ENCODE assay signal across 11 mouse cellular contexts in genomic region chr12:16008261-16008660, GRCm38 (mm10).
A peak's percentile ranks its signal among the peaks of the same experiment; 100 is the strongest.
DNase-seq lines count a peak whose midpoint lies in the region; ATAC-seq and TF ChIP-seq lines count a peak whose summit lies in the region.
"Had no signal": no experiment of that assay in that cellular context is flagged by ENCODE, and none has a peak within 500 bp of the region (broad histone marks: within the 10 kb centered on the region; RNA-seq: fewer than 3 reads in every experiment).

No protein-coding gene starts in this region.

- ATAC-seq in forebrain, postnatal 0 days = no peak

- no peak overlapping the region for H3K9ac ChIP-seq in MEL (ENCODE audit: control insufficient read depth, low read depth, low read length, poor library complexity, severe bottlenecking)
- no peak overlapping the region for H3K9ac ChIP-seq in forebrain, postnatal 0 days
- H3K9ac ChIP-seq: forebrain, embryonic 15.5 days; hindbrain, embryonic 14.5 days had no signal

- H3K4me2 ChIP-seq in forebrain, postnatal 0 days (ENCODE audit: low read depth) = no peak overlapping the region
- H3K4me2 ChIP-seq: forebrain, embryonic 15.5 days; hindbrain, embryonic 14.5 days had no signal

- TF ChIP-seq CTCF in left cerebral cortex, adult 2 months (IDR thresholded peaks at IDR 0.05) = no peak
- TF ChIP-seq CTCF in MEL (IDR thresholded peaks at IDR 0.05 in 2 of 3, conservative IDR thresholded peaks at IDR 0.05 in 1 of 3; ENCODE audit: control insufficient read depth in 1 of 3, insufficient read depth in 1 of 3, low read depth in 2 of 3, low read length in 3 of 3, poor library complexity in 1 of 3, severe bottlenecking in 1 of 3) = no peak
- TF ChIP-seq CTCF in forebrain, postnatal 0 days (IDR thresholded peaks at IDR 0.05; ENCODE audit: low read depth) = no peak

- no peaks in the 10 kb centered on the region for H3K27me3 ChIP-seq in MEL (ENCODE audit: control insufficient read depth in 1 of 2, insufficient read depth in 2 of 2, low read length in 2 of 2)
- H3K27me3 ChIP-seq in forebrain, postnatal 0 days (ENCODE audit: insufficient read depth, low read length) = no peaks in the 10 kb centered on the region
- H3K27me3 ChIP-seq in midbrain, embryonic 10.5 days (ENCODE audit: low read depth, poor library complexity, severe bottlenecking) = no peaks in the 10 kb centered on the region
- H3K27me3 ChIP-seq: forebrain, embryonic 15.5 days had no signal

- no peak; the same call in 1 of the 2 replicates for TF ChIP-seq RAD21 in MEL (IDR thresholded peaks at IDR 0.05; ENCODE audit: low read depth, low read length)

- peaks cover 0 to 22% of the 10 kb centered on the region in 2 experiments; a peak in 2 of 4 replicates for H3K36me3 ChIP-seq in MEL (ENCODE audit: control insufficient read depth in 1 of 2, insufficient read depth in 2 of 2, low read length in 2 of 2)
- H3K36me3 ChIP-seq in forebrain, postnatal 0 days (ENCODE audit: insufficient read depth) = no peaks in the 10 kb centered on the region
- no peaks in the 10 kb centered on the region for H3K36me3 ChIP-seq in midbrain, embryonic 10.5 days
- H3K36me3 ChIP-seq: embryonic facial prominence, embryonic 10.5 days; forebrain, embryonic 15.5 days had no signal

- H3K9me3 ChIP-seq in MEL (replicated peaks; ENCODE audit: insufficient read depth, low read length) = no peaks in the 10 kb centered on the region
- H3K9me3 ChIP-seq in forebrain, postnatal 0 days (ENCODE audit: low read length) = no peaks in the 10 kb centered on the region
- H3K9me3 ChIP-seq in midbrain, embryonic 10.5 days (replicated peaks) = no peaks in the 10 kb centered on the region
- H3K9me3 ChIP-seq: embryonic facial prominence, embryonic 10.5 days; forebrain, embryonic 15.5 days had no signal

- WGBS in forebrain, postnatal 0 days = 82% methylated on average over 4 of the region's 4 CpGs
- WGBS in midbrain, embryonic 10.5 days = 89% methylated on average over 4 of the region's 4 CpGs

- intact Hi-C loops in left cerebral cortex, adult 2 months (cut with DNase I) = no loop called here

- no peak for DNase-seq in left cerebral cortex, adult 2 months (ENCODE audit: extremely low spot score in 1 of 2, low spot score in 2 of 2)
- DNase-seq in left cerebral cortex, adult 9 months (ENCODE audit: low spot score in 2 of 2) = no peak
- peak; percentile 83 for DNase-seq in MEL (ENCODE audit: low read depth, low spot score)
- DNase-seq in induced T-regulatory cell, adult 2 months (ENCODE audit: low read depth) = peak; percentile 82
- peak; percentile 23 to 63 for DNase-seq in thymus, adult 18-20 months
- no peak for DNase-seq in forebrain, postnatal 0 days
- DNase-seq in midbrain, embryonic 10.5 days (ENCODE audit: low spot score) = no peak
- DNase-seq in ovary, postnatal 36 days (ENCODE audit: low spot score) = no peak

- peak in 1 of 2 experiments; percentile 51; a peak in 2 of 4 replicates for TF ChIP-seq EP300 in MEL (IDR thresholded peaks at IDR 0.05; ENCODE audit: low read depth in 1 of 2, low read length in 2 of 2)

- peaks cover 17 to 25% of the 10 kb centered on the region in 2 experiments for H3K4me1 ChIP-seq in MEL (ENCODE audit: control insufficient read depth in 1 of 2, insufficient read depth in 2 of 2, low read length in 2 of 2)
- no peaks in the 10 kb centered on the region for H3K4me1 ChIP-seq in forebrain, postnatal 0 days (ENCODE audit: insufficient read depth)
- H3K4me1 ChIP-seq in midbrain, embryonic 10.5 days = peaks cover 7% of the 10 kb centered on the region; the same call in 1 of the 2 replicates

- H3K4me3 ChIP-seq in left cerebral cortex, adult 2 months = no peak overlapping the region
- H3K4me3 ChIP-seq in MEL (ENCODE audit: control insufficient read depth in 1 of 2, insufficient read depth in 1 of 2, low read depth in 2 of 2, low read length in 2 of 2) = peak overlapping the region in 1 of 2 experiments; percentile 28; a peak in 3 of 4 replicates
- H3K4me3 ChIP-seq in forebrain, postnatal 0 days (ENCODE audit: low read depth, low read length) = no peak overlapping the region
- no peak overlapping the region for H3K4me3 ChIP-seq in midbrain, embryonic 10.5 days
- H3K4me3 ChIP-seq: embryonic facial prominence, embryonic 10.5 days; forebrain, embryonic 15.5 days had no signal

- H3K27ac ChIP-seq in left cerebral cortex, adult 2 months = peak overlapping the region; percentile 1; the same call in 1 of the 2 replicates
- H3K27ac ChIP-seq in MEL (ENCODE audit: control insufficient read depth, low read depth, low read length) = peak overlapping the region; percentile 64
- H3K27ac ChIP-seq in forebrain, postnatal 0 days (ENCODE audit: low read depth, low read length) = no peak overlapping the region
- no peak overlapping the region for H3K27ac ChIP-seq in midbrain, embryonic 10.5 days (replicated peaks)
- H3K27ac ChIP-seq: embryonic facial prominence, embryonic 10.5 days; forebrain, embryonic 15.5 days; hindbrain, embryonic 14.5 days had no signal

- no peak for TF ChIP-seq POLR2A in MEL (IDR thresholded peaks at IDR 0.05; ENCODE audit: control insufficient read depth in 1 of 2, insufficient read depth in 1 of 2, low read depth in 1 of 2, low read length in 2 of 2, poor library complexity in 1 of 2)

- H3K79me2 ChIP-seq in MEL (ENCODE audit: control insufficient read depth, insufficient read depth, low read length, poor library complexity) = no peaks in the 10 kb centered on the region

TF ChIP-seq in MEL, 35 proteins besides CTCF, POLR2A, EP300 and RAD21:
- TF ChIP-seq MYC (IDR thresholded peaks at IDR 0.05; ENCODE audit: low read depth, low read length) (0 out of 2 replicates have a peak, but pooled peaks have one; percentile 35), RCOR1 (IDR thresholded peaks at IDR 0.05; ENCODE audit: low read depth, low read length) (peak; percentile 67), ETS1 (IDR thresholded peaks at IDR 0.05; ENCODE audit: low read depth, low read length) (peak; percentile 58; the same call in 1 of the 2 replicates), SIN3A (IDR thresholded peaks at IDR 0.05; ENCODE audit: low read length) (peak; percentile 50; the same call in 1 of the 2 replicates), NRF1 (IDR thresholded peaks at IDR 0.05; ENCODE audit: insufficient read depth, low read depth, low read length, poor library complexity, severe bottlenecking) (no peak), MAX (IDR thresholded peaks at IDR 0.05; ENCODE audit: low read length) (0 out of 2 replicates have a peak, but pooled peaks have one; percentile 25), POLR2AphosphoS2 (IDR thresholded peaks at IDR 0.05; ENCODE audit: low read length) (no peak), MXI1 (IDR thresholded peaks at IDR 0.05; ENCODE audit: low read depth, low read length) (0 out of 2 replicates have a peak, but pooled peaks have one; percentile 38)

Comparison
In these comparisons a context has a peak if more than half of its experiments do, and no peak if none do; other contexts are left out.
1. DNase-seq: peak in MEL (single experiment), induced T-regulatory cell, adult 2 months (single experiment) and thymus, adult 18-20 months (2 of 2); none in left cerebral cortex, adult 2 months (0 of 2), left cerebral cortex, adult 9 months (0 of 2), forebrain, postnatal 0 days (single experiment), midbrain, embryonic 10.5 days (single experiment) and ovary, postnatal 36 days (single experiment).
2. H3K27ac ChIP-seq: peak in left cerebral cortex, adult 2 months (single experiment) and MEL (single experiment); none in forebrain, postnatal 0 days (single experiment) and midbrain, embryonic 10.5 days (single experiment).